Mouse (Mus musculus) left cerebral cortex, adult 2 months (tissue): ENCODE data around the gene Ttc17. TPM values are rescaled to one million over a fixed set of nuclear protein-coding genes. Genes with fewer than 3 reads are reported as not detected.
A peak's percentile ranks its signal among the peaks of the same experiment; 100 is the strongest.

Experiments
- DNase-seq, 2 experiments: peaks; one replicate each; pipeline ENCODE4 v3.0.0; 2021 to 2022; ENCODE audit warnings: low spot score in 2 of 2, mixed read lengths in 1 of 2; ENCODE audit errors: extremely low spot score in 1 of 2
- H3K27ac ChIP-seq: fragments of 200-600 bp; 2 replicates; pipeline ENCODE4 v1.8.1; 2022
- H3K4me3 ChIP-seq: fragments of 200-600 bp; 2 replicates; pipeline ENCODE4 v1.8.1; 2022
- CTCF ChIP-seq: fragments of 200-600 bp; IDR thresholded peaks from 2 replicates; pipeline ENCODE4 v1.8.1; 2022; ENCODE audit warnings: antibody characterized with exemption, mild to moderate bottlenecking, moderate library complexity
- intact Hi-C: fragments of 180-260 bp; cut with DNase I; formaldehyde crosslinking; loops from one replicate; pipeline ENCODE4 v1.15.1; 2025
- total RNA-seq, 2 experiments: library from RNA; stranded (reverse); gene quantifications; 2 replicates each; pipeline ENCODE4 v1.2.3; 2021

Gene Ttc17
- total RNA-seq, 2 experiments from 2014 or later, result 33.5 to 35.4 TPM

DNA sequence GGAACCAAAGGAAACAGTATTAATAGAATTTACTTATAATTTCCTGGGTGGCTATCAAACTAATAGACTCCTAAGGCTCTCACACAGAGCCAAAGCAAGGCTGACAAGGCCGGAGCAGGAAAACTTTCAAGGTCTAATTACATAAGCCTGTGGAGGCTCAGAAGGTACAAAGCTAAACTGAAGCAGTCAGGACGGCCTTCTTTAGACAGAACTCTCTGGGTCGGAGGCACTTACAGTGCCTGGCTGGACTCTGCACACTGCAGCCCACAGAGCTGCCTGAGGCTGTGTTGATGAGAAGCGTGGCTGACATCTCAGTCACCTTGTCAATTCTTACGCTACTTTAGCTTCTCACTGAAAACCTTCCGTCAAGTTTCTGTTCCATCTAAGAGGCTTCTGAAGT, 42.7 kb downstream of the Ttc17 start:
- no peak for TF ChIP-seq CTCF
- no peak overlapping the region for H3K4me3 ChIP-seq
- intact Hi-C loops, result no loop called here

DNA sequence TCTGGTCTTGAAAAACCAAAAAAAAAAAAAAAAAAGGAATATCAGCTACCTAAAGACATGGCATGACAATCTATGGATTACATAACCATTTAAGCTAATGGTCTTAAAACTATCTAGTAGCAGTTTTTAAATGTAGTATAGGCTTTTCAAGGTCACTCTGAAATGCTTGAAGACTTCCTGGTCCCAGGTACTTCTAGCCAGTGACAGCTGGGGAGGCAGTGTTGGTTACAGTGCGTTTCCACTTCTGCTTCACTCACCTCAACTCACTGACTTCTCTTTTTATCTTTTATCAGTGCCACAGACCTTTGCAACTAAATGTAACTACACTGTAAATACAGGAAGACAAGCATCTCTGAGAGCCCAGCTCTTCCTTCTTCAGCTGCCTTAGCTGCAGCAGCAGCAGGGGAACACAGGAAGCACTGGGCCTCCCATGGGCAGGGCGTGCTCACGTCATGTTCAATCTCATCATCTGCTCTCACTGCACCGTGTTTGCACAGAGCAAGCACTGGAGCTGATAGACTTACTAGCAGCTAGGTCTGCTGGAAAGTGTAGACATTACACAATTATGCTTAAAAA, 46.0 kb downstream of the Ttc17 start:
- no peak for TF ChIP-seq CTCF
- no peak overlapping the region for H3K27ac ChIP-seq
- no peak for DNase-seq
- no peak overlapping the region for H3K4me3 ChIP-seq
- intact Hi-C loops, result no loop called here

More for the DNA sequence above, 42.7 kb downstream of the Ttc17 start:
- H3K27ac ChIP-seq, result no peak overlapping the region
- no peak for DNase-seq

DNA sequence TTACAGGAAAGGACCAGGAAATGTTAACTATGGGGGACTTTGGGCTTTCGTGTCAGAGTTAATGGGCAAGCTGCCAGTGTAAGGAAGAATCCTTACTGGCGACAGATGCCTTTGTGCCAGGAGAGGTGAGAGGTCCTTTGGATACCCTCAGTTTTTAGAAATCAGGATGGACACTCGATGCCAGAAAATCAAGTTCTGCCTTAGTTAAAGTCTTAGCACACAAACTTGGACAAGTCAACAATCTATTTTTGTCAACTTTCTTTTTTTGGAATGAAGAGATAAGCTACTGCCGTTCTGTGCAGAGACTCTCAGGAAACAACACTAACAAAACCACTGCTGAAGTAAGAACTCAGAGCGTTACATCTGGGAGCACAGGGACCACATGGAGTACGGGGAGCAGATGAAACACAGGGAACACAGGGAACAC, 58.3 kb downstream of the Ttc17 start:
- intact Hi-C loops, result no loop called here
- Histone ChIP-seq H3K4me3 (no peak overlapping the region), H3K27ac (no peak overlapping the region)
- no peak for TF ChIP-seq CTCF
- DNase-seq, result no peak

DNA sequence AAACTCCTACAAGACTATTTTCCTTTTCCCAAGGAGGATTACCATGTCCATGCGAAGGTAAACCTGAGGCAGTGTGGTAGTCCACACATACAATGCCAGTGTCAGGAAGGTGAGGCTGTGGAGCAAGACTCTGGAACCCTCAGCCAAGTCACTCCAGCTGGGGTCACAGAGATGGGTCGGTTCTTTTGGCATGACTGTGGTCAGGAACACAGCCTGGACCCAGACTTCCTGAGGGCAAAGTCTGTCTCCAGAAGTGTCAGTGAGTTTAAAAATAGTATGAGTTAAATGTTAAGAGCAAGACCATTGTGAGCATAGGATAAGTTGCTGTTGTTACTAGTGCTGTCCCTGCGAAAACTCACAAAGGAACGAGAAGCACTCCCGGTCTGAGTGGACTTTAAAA, 59.7 kb downstream of the Ttc17 start:
- Histone ChIP-seq H3K27ac (no peak overlapping the region), H3K4me3 (no peak overlapping the region)
- no peak for TF ChIP-seq CTCF
- DNase-seq, result no peak
- intact Hi-C loops, result no loop called here

DNA sequence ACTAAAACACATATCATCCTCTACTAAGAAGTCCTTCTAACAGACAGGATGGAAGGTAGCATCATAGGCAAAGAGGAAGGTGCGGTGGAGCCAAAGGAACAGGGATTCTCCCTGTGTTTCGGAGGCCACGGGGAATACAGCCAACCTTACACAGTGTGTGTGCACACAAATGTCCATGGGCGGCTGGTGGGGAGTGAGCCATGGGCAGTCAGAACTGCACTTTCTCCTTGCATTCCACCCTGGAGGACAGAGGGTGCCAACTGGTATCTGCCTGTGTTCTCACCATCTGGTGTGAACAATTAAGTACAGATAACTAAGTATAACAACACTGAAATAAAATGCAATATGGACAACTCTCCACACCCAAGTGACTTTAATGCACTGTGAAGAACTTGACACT, 61.9 kb downstream of the Ttc17 start:
- intact Hi-C loops, result no loop called here
- H3K4me3 ChIP-seq, result no peak overlapping the region
- no peak for TF ChIP-seq CTCF
- H3K27ac ChIP-seq, result no peak overlapping the region
- DNase-seq, result no peak

DNA sequence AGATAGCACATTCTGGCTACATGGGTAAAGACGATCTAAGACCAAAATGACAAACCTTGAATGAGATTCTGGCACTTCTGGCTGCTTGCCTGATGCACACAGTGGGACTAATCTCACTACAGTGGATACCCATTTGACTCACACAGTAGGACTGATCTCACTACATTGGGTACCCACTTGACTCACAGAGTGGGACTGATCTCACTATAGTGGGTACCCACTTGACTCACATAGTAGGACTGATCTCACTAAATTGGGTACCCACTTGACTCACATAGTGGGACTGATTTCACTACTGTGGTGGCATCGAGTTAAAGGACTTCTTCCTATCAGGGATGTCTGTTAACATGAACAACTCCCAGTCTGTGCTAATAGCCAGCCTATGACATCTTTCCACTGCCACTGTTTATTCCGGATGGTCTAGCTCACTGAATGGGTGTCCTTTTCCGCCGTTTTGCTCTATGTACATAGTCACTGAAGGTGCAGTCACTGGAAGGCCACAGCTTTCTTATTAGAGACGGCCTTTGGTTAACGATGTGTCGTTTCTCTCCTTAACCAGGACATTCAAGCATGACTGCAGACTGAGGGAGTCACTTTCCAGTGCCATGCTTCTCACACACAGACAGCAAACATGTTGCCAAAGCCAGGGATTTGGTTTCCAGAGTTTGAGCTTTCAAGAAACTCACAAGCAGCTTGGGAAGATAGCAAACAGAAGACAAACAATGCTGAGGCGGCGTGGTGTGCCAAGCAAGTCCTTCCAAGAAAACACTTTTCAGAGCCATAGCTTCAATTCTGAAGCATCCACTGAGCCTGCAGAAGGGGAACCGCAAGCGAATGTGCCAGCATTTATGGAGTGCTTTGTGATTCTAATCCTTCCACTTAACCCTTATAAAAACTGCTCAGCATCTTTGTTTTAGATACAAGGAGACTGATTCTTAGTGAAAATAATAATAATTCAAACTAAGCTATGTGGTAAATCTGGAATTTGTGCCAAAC, 62.9 kb downstream of the Ttc17 start:
- H3K4me3 ChIP-seq, result no peak overlapping the region
- intact Hi-C loops, result no loop called here
- DNase-seq, result no peak
- no peak overlapping the region for H3K27ac ChIP-seq
- no peak for TF ChIP-seq CTCF

DNA sequence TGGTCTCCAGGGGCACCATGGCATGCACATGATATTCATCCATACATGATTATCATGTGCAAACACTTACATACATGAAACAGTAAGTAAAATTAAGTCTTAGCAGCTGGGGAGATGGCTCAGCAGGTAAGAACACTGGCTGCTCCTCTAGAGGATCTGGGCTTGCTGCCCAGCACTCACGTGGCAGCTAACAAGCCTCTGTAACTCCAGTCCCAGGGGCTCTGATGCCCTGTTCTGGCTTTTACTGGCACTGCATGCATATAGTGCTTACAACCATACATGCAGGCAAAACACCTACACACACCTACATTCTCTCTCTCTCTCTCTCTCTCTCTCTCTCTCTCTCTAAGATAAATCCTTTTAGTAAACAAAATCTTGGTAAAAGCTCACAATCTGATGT, 65.7 kb downstream of the Ttc17 start:
- Histone ChIP-seq H3K4me3 (no peak overlapping the region), H3K27ac (no peak overlapping the region)
- intact Hi-C loops, result no loop called here
- no peak for TF ChIP-seq CTCF
- no peak for DNase-seq

DNA sequence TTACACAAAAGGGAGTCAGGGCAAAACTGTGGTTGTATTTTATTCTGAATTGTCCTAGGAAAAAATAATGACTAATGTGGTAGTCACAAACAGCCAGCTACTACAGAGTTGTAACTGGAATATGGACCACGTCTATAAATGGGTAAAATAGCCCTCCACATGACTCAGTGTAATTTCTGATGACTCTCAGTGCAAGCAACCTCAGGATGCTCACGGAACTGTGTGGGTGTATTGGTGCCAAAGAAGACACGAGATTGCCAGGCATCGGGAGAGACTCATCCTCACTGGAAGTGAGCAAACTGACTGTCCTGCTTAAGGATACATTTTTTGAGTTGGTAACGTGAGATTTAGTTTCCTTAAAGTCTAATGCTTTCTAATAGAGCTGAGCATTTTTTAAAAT, 67.0 kb downstream of the Ttc17 start:
- Histone ChIP-seq H3K27ac (no peak overlapping the region), H3K4me3 (no peak overlapping the region)
- DNase-seq, result no peak
- no peak for TF ChIP-seq CTCF
- intact Hi-C loops, result loop anchor here (5.0 kb wide), 1 partner anchor 92 kb away; no protein-coding TSS in a partner anchor

DNA sequence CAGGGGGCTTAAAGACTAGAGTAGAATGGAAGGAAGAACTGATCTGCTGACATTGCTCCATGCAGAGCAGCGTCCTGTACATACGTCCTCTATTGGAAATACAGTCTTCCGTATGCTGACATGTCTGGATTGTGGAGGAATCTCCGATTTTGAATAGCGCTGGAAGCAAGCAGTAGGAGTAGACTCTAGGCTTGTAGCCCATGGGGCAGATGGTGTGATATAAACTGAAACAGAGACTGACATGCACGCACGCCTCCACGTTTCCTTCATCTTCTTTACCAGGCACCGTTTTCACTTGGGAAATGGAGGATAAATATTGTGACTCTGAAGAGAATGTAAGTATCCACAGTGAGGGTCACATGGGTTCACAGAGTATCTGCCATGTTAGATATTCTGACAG, 70.2 kb downstream of the Ttc17 start:
- no peak overlapping the region for H3K4me3 ChIP-seq
- TF ChIP-seq CTCF, result no peak
- no peak overlapping the region for H3K27ac ChIP-seq
- DNase-seq, result peak in 1 of 2 experiments; percentile 46
- intact Hi-C loops, result loop anchor here (2.0 to 5.0 kb wide), 2 partner anchors 89 to 214 kb away; no protein-coding TSS in a partner anchor

DNA sequence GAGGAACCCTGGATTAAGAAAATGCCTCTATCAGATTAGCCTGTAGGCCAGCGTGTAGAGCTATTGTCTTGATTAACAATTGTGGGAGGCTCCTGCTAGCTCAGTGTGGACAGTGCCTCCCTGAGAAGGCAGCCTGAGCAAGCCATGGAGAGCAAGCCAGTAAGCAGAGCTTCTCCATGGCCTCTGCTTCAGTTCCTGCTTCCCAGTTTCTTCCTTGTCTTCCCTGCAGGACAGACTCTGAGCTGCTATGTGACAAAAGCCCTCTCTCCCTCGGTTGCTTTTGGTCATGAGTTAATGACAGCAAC, 71.8 kb downstream of the Ttc17 start:
- Histone ChIP-seq H3K4me3 (no peak overlapping the region), H3K27ac (no peak overlapping the region)
- no peak for DNase-seq
- no peak for TF ChIP-seq CTCF
- intact Hi-C loops, result loop anchor here (5.0 kb wide), 1 partner anchor 87 kb away; no protein-coding TSS in a partner anchor

DNA sequence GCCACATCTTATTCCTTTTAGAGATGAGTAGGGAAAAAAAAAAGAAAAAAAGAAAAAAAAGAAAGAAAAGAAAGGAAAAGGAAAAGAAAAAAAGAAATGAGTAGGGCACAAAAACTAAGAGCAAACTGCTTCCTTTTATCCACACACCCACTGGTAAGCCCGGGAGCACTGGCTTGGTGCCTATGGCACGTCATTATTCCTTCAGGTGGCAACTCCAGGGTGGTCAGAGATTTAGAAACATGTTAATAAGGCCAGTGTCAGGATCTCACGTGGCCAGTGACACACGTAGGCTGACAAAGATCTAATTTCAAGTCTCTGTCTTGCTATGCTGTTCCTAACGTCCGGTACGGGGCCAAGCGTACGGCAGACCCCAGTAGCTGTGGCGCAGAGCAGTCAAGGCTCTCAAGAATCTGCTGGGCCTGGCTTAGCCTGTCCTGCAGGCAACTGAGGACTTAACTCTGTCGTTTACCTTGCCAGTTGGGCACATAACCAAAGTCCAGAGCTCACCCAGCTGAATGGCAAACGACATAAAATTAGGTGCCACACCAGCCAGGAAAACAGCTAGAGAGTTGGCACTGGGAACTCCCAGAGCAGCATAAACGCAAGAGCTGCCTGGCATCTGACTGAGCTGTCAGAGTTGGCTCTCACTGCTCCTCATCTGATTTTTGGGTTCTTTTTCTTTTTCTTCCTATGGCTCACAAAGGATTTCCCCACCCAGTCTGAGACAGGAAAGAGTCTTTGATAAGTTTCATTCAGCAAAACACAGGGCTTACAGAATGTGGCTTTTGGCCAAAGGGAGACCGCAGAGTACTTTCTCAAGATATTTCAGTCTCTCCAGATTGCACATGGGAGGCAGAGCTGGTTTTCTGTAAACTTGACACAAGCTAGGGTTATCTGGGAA, 72.4 kb downstream of the Ttc17 start:
- Histone ChIP-seq H3K27ac (no peak overlapping the region), H3K4me3 (no peak overlapping the region)
- no peak for DNase-seq
- intact Hi-C loops, result no loop called here
- no peak for TF ChIP-seq CTCF

DNA sequence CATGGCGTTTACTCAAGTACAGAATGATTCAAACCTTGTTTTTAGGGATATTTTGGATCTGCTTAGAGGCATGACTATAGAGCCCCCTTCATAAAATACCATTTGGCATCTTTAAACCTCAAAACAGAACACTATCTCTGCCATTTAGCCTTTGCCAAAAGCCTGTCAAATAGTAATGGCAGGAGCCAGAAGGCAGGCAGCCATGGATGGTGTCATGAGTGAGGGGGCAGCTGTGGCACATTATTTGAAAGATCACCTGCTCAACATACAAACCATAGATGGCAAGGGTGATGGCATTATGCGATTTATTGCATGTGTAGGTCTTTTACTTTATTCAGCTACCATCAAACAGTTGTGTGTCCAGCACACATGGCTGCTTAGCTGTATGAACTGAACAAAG, 73.4 kb downstream of the Ttc17 start:
- intact Hi-C loops, result no loop called here
- DNase-seq, result no peak
- no peak overlapping the region for H3K4me3 ChIP-seq

More for the DNA sequence above, 73.4 kb downstream of the Ttc17 start:
- TF ChIP-seq CTCF, result no peak
- no peak overlapping the region for H3K27ac ChIP-seq
